Mouse (Mus musculus): ENCODE results near the gene Sorcs1. TPM values are rescaled to one million over a fixed set of nuclear protein-coding genes. Genes with fewer than 3 reads are reported as not detected.

The Sorcs1 gene
- polyA plus RNA-seq, 1 experiment from 2014 or later: 0.80 TPM

- H3K9me3 ChIP-seq: no peaks in the 10 kb centered on the region
- no peaks in the 10 kb centered on the region for H3K27me3 ChIP-seq
- no peaks in the 10 kb centered on the region for H3K36me3 ChIP-seq
- H3K4me3 ChIP-seq: no peak overlapping the region
- no peak overlapping the region for H3K9ac ChIP-seq
- ATAC-seq (ENCODE audit: borderline replicate concordance, extremely low read depth, low FRiP score, low TSS enrichment): no peak
- no peak overlapping the region for H3K4me2 ChIP-seq
- no peaks in the 10 kb centered on the region for H3K4me1 ChIP-seq
- 58% methylated on average over 6 of the region's 6 CpGs for WGBS
- H3K27ac ChIP-seq: no peak overlapping the region
Observed at GRCm38 (mm10) chr19:50476774-50477173, 201.7 kb downstream of the Sorcs1 start.

- ATAC-seq (ENCODE audit: borderline replicate concordance, extremely low read depth, low FRiP score, low TSS enrichment): no peak
- H3K4me2 ChIP-seq: no peak overlapping the region
- 82% methylated on average over 3 of the region's 3 CpGs for WGBS
- H3K27ac ChIP-seq: no peak overlapping the region
- H3K9ac ChIP-seq: no peak overlapping the region
- H3K27me3 ChIP-seq: no peaks in the 10 kb centered on the region
- no peak overlapping the region for H3K4me3 ChIP-seq
- no peaks in the 10 kb centered on the region for H3K4me1 ChIP-seq
- H3K36me3 ChIP-seq: no peaks in the 10 kb centered on the region
- H3K9me3 ChIP-seq: no peaks in the 10 kb centered on the region
Observed at GRCm38 (mm10) chr19:50468592-50468991, 209.9 kb downstream of the Sorcs1 start.

GRCm38 (mm10) chr19:50464811-50465210 is 213.6 kb downstream of the Sorcs1 start:
- no peak overlapping the region for H3K4me3 ChIP-seq
- WGBS: 52% methylated on average over 6 of the region's 6 CpGs

GRCm38 (mm10) chr19:50458581-50458980 is 219.9 kb downstream of the Sorcs1 start:
- no peaks in the 10 kb centered on the region for H3K9me3 ChIP-seq
- no peak for ATAC-seq (ENCODE audit: borderline replicate concordance, extremely low read depth, low FRiP score, low TSS enrichment)
- H3K27ac ChIP-seq: no peak overlapping the region
- H3K36me3 ChIP-seq: no peaks in the 10 kb centered on the region
- WGBS: 84% methylated on average over 5 of the region's 5 CpGs
- H3K4me2 ChIP-seq: no peak overlapping the region
- no peaks in the 10 kb centered on the region for H3K4me1 ChIP-seq
- H3K4me3 ChIP-seq: no peak overlapping the region
- no peak overlapping the region for H3K9ac ChIP-seq
- H3K27me3 ChIP-seq: no peaks in the 10 kb centered on the region

More at GRCm38 (mm10) chr19:50464811-50465210, 213.6 kb downstream of the Sorcs1 start:
- H3K9ac ChIP-seq: no peak overlapping the region
- H3K27me3 ChIP-seq: no peaks in the 10 kb centered on the region
- H3K27ac ChIP-seq: no peak overlapping the region
- ATAC-seq (ENCODE audit: borderline replicate concordance, extremely low read depth, low FRiP score, low TSS enrichment): no peak
- no peaks in the 10 kb centered on the region for H3K4me1 ChIP-seq
- H3K9me3 ChIP-seq: no peaks in the 10 kb centered on the region
- no peak overlapping the region for H3K4me2 ChIP-seq
- no peaks in the 10 kb centered on the region for H3K36me3 ChIP-seq

GRCm38 (mm10) chr19:50457275-50457892 is 221.1 kb downstream of the Sorcs1 start:
- 24% methylated on average over 5 of the region's 5 CpGs for WGBS
- ATAC-seq (ENCODE audit: borderline replicate concordance, extremely low read depth, low FRiP score, low TSS enrichment): no peak
- no peak overlapping the region for H3K4me3 ChIP-seq
- H3K9me3 ChIP-seq: no peaks in the 10 kb centered on the region
- no peaks in the 10 kb centered on the region for H3K4me1 ChIP-seq
- no peaks in the 10 kb centered on the region for H3K36me3 ChIP-seq
- H3K9ac ChIP-seq: no peak overlapping the region
- no peak overlapping the region for H3K27ac ChIP-seq
- no peaks in the 10 kb centered on the region for H3K27me3 ChIP-seq
- H3K4me2 ChIP-seq: no peak overlapping the region

GRCm38 (mm10) chr19:50441099-50441498 is 237.3 kb downstream of the Sorcs1 start:
- no peak for ATAC-seq (ENCODE audit: borderline replicate concordance, extremely low read depth, low FRiP score, low TSS enrichment)
- Histone ChIP-seq H3K4me3 (no peak overlapping the region), H3K27me3 (no peaks in the 10 kb centered on the region), H3K27ac (no peak overlapping the region), H3K36me3 (no peaks in the 10 kb centered on the region), H3K4me1 (no peaks in the 10 kb centered on the region), H3K9ac (no peak overlapping the region), H3K9me3 (no peaks in the 10 kb centered on the region), H3K4me2 (no peak overlapping the region)
- WGBS: 39% methylated on average over 4 of the region's 4 CpGs

GRCm38 (mm10) chr19:50440246-50440910 is 238.1 kb downstream of the Sorcs1 start:
- Histone ChIP-seq H3K36me3 (no peaks in the 10 kb centered on the region), H3K4me3 (no peak overlapping the region), H3K27ac (no peak overlapping the region), H3K4me1 (no peaks in the 10 kb centered on the region), H3K9ac (no peak overlapping the region), H3K27me3 (no peaks in the 10 kb centered on the region), H3K9me3 (no peaks in the 10 kb centered on the region), H3K4me2 (peak overlapping the region; percentile 31; the same call in 1 of the 2 replicates)
- 9% methylated on average over 11 of the region's 11 CpGs for WGBS
- ATAC-seq (ENCODE audit: borderline replicate concordance, extremely low read depth, low FRiP score, low TSS enrichment): no peak

- H3K9ac ChIP-seq: no peak overlapping the region
- no peaks in the 10 kb centered on the region for H3K4me1 ChIP-seq
- H3K27ac ChIP-seq: no peak overlapping the region
- no peak overlapping the region for H3K4me2 ChIP-seq
- H3K4me3 ChIP-seq: no peak overlapping the region
- no peaks in the 10 kb centered on the region for H3K9me3 ChIP-seq
- no peaks in the 10 kb centered on the region for H3K27me3 ChIP-seq
- no peaks in the 10 kb centered on the region for H3K36me3 ChIP-seq
- ATAC-seq (ENCODE audit: borderline replicate concordance, extremely low read depth, low FRiP score, low TSS enrichment): no peak
- 28% methylated on average over 3 of the region's 3 CpGs for WGBS
Observed at GRCm38 (mm10) chr19:50439464-50439881, 239.0 kb downstream of the Sorcs1 start.

- no peak overlapping the region for H3K4me3 ChIP-seq
- no peaks in the 10 kb centered on the region for H3K36me3 ChIP-seq
- no peak overlapping the region for H3K27ac ChIP-seq
- no peaks in the 10 kb centered on the region for H3K4me1 ChIP-seq
- ATAC-seq (ENCODE audit: borderline replicate concordance, extremely low read depth, low FRiP score, low TSS enrichment): no peak
- H3K9me3 ChIP-seq: no peaks in the 10 kb centered on the region
- H3K27me3 ChIP-seq: no peaks in the 10 kb centered on the region
- WGBS: 66% methylated on average over 1 of the region's 1 CpGs
- no peak overlapping the region for H3K9ac ChIP-seq
- H3K4me2 ChIP-seq: no peak overlapping the region
Observed at GRCm38 (mm10) chr19:50422928-50423327, 255.5 kb downstream of the Sorcs1 start.

GRCm38 (mm10) chr19:50418962-50419720 is 259.3 kb downstream of the Sorcs1 start:
- Histone ChIP-seq H3K4me1 (no peaks in the 10 kb centered on the region), H3K36me3 (no peaks in the 10 kb centered on the region), H3K9ac (no peak overlapping the region), H3K27ac (no peak overlapping the region), H3K9me3 (no peaks in the 10 kb centered on the region), H3K4me2 (no peak overlapping the region), H3K4me3 (no peak overlapping the region), H3K27me3 (no peaks in the 10 kb centered on the region)
- WGBS: 36% methylated on average over 14 of the region's 14 CpGs
- ATAC-seq (ENCODE audit: borderline replicate concordance, extremely low read depth, low FRiP score, low TSS enrichment): no peak

GRCm38 (mm10) chr19:50410561-50410960 is 267.9 kb downstream of the Sorcs1 start:
- H3K4me1 ChIP-seq: no peaks in the 10 kb centered on the region
- no peak for ATAC-seq (ENCODE audit: borderline replicate concordance, extremely low read depth, low FRiP score, low TSS enrichment)
- 73% methylated on average over 3 of the region's 3 CpGs for WGBS

GRCm38 (mm10) chr19:50398341-50398740 is 280.1 kb downstream of the Sorcs1 start:
- WGBS: 87% methylated on average over 2 of the region's 2 CpGs
- Histone ChIP-seq H3K27me3 (no peaks in the 10 kb centered on the region), H3K4me3 (no peak overlapping the region), H3K4me1 (no peaks in the 10 kb centered on the region), H3K9me3 (no peaks in the 10 kb centered on the region), H3K9ac (no peak overlapping the region), H3K27ac (no peak overlapping the region), H3K4me2 (no peak overlapping the region), H3K36me3 (no peaks in the 10 kb centered on the region)
- ATAC-seq (ENCODE audit: borderline replicate concordance, extremely low read depth, low FRiP score, low TSS enrichment): no peak

More at GRCm38 (mm10) chr19:50410561-50410960, 267.9 kb downstream of the Sorcs1 start:
- Histone ChIP-seq H3K9ac (no peak overlapping the region), H3K36me3 (no peaks in the 10 kb centered on the region), H3K9me3 (no peaks in the 10 kb centered on the region), H3K27ac (no peak overlapping the region), H3K4me2 (no peak overlapping the region), H3K27me3 (no peaks in the 10 kb centered on the region), H3K4me3 (no peak overlapping the region)

Measured in lung, embryonic 15.5 days (tissue).